Mouse (Mus musculus) small intestine, adult 2 months (tissue): ENCODE results near the gene Dnaaf1. TPM values are rescaled to one million over a fixed set of nuclear protein-coding genes. Genes with fewer than 3 reads are reported as not detected.

Experiments used
- H3K27ac ChIP-seq: fragments of 200-500 bp; 2 replicates; pipeline ENCODE4 v1.5.1; 2012; ENCODE audit warnings: low read depth, low read length, control low read depth, inconsistent platforms; ENCODE audit not compliant: insufficient read depth
- H3K27me3 ChIP-seq: fragments of 200-500 bp; 2 replicates; pipeline ENCODE4 v1.6.1; 2012; ENCODE audit warnings: mild to moderate bottlenecking, moderate library complexity, low read length, inconsistent platforms; ENCODE audit not compliant: control insufficient read depth, insufficient read depth
- H3K36me3 ChIP-seq: fragments of 200-500 bp; 2 replicates; pipeline ENCODE4 v1.6.1; 2012; ENCODE audit warnings: mild to moderate bottlenecking, low read length, control low read depth, inconsistent platforms; ENCODE audit not compliant: control insufficient read depth, insufficient read depth
- H3K4me1 ChIP-seq: fragments of 200-500 bp; 2 replicates; pipeline ENCODE4 v1.6.1; 2012; ENCODE audit warnings: low read length, inconsistent platforms, mixed read lengths; ENCODE audit not compliant: control insufficient read depth, insufficient read depth, insufficient read length
- H3K4me3 ChIP-seq: fragments of 200-500 bp; 2 replicates; pipeline ENCODE4 v1.5.1; 2012; ENCODE audit warnings: low read depth, mild to moderate bottlenecking, control low read depth, inconsistent platforms, low read length, moderate library complexity
- CTCF ChIP-seq: fragments of 200-500 bp; IDR thresholded peaks from 2 replicates; pipeline ENCODE4 v1.5.1; 2012; ENCODE audit warnings: low read depth, mild to moderate bottlenecking, control low read depth, inconsistent platforms, low read length, moderate library complexity, mixed read lengths; ENCODE audit not compliant: insufficient replicate concordance, insufficient read length; ENCODE audit errors: extremely low read depth
- POLR2A ChIP-seq: fragments of 200-500 bp; IDR thresholded peaks from 2 replicates; pipeline ENCODE4 v1.6.1; 2012; ENCODE audit warnings: low read depth, mild to moderate bottlenecking, control low read depth, inconsistent platforms, low read length, moderate library complexity
- WGBS: fragments of 180-500 bp; shearing (Covaris S2); methylation state at CpG from one replicate; pipeline ENCODE4 v1.1.7; 2018; 5-methylcytosine and 5-hydroxymethylcytosine counted together
- polyA plus RNA-seq: library from polyadenylated mRNA; depleted of rRNA; stranded (reverse); fragments of >200 nt; gene quantifications from 2 replicates; pipeline ENCODE4 v1.2.3, GENCODE M21; 2012

The Dnaaf1 gene
- polyA plus RNA-seq, 1 experiment = 9.4 TPM

- Histone ChIP-seq H3K27me3 (no peaks in the 10 kb centered on the region), H3K4me1 (peaks cover 10% of the 10 kb centered on the region), H3K27ac (peak within 1 kb of the TSS; percentile 28; the same call in 1 of the 2 replicates), H3K4me3 (no peak within 1 kb of the TSS), H3K36me3 (no peaks in the 10 kb centered on the region)
- no peak for TF ChIP-seq CTCF
- TF ChIP-seq POLR2A = no peak
- WGBS = 89% methylated on average over 26 of the region's 26 CpGs
Measured at GRCm38 (mm10) chr8:119612471-119612870, 37.4 kb downstream of the Dnaaf1 start, which contains the start of gene Adad2. Adad2 (plus strand) TSS chr8:119612747.

- no peak for TF ChIP-seq CTCF
- TF ChIP-seq POLR2A = no peak
- 92% methylated on average over 14 of the region's 14 CpGs for WGBS
Measured at GRCm38 (mm10) chr8:119615096-119615495, 40.1 kb downstream of the Dnaaf1 start.

GRCm38 (mm10) chr8:119616358-119616757 lies 41.3 kb downstream of the Dnaaf1 start:
- WGBS = 78% methylated on average over 7 of the region's 7 CpGs
- no peak for TF ChIP-seq POLR2A
- TF ChIP-seq CTCF = no peak
- Histone ChIP-seq H3K4me3 (no peak overlapping the region), H3K36me3 (no peaks in the 10 kb centered on the region), H3K4me1 (peaks cover 10% of the 10 kb centered on the region), H3K27me3 (no peaks in the 10 kb centered on the region), H3K27ac (no peak overlapping the region)

More at GRCm38 (mm10) chr8:119615096-119615495, 40.1 kb downstream of the Dnaaf1 start:
- no peak overlapping the region for H3K4me3 ChIP-seq
- H3K36me3 ChIP-seq = no peaks in the 10 kb centered on the region
- H3K27ac ChIP-seq = no peak overlapping the region
- peaks cover 10% of the 10 kb centered on the region for H3K4me1 ChIP-seq
- no peaks in the 10 kb centered on the region for H3K27me3 ChIP-seq

GRCm38 (mm10) chr8:119616811-119617210 lies 41.8 kb downstream of the Dnaaf1 start:
- Histone ChIP-seq H3K4me1 (peaks cover 10% of the 10 kb centered on the region), H3K36me3 (no peaks in the 10 kb centered on the region), H3K4me3 (no peak overlapping the region), H3K27me3 (no peaks in the 10 kb centered on the region), H3K27ac (no peak overlapping the region)
- 95% methylated on average over 4 of the region's 4 CpGs for WGBS
- TF ChIP-seq POLR2A = no peak

- H3K4me3 ChIP-seq = no peak overlapping the region
- H3K27ac ChIP-seq = no peak overlapping the region
- TF ChIP-seq CTCF (no peak), POLR2A (no peak)
- H3K36me3 ChIP-seq = no peaks in the 10 kb centered on the region
- H3K27me3 ChIP-seq = no peaks in the 10 kb centered on the region
- WGBS = 78% methylated on average over 5 of the region's 5 CpGs
- peaks cover 7% of the 10 kb centered on the region for H3K4me1 ChIP-seq
Measured at GRCm38 (mm10) chr8:119617586-119617985, 42.6 kb downstream of the Dnaaf1 start.

- no peak for TF ChIP-seq POLR2A
- TF ChIP-seq CTCF = no peak
- 67% methylated on average over 5 of the region's 5 CpGs for WGBS
- peaks cover 1% of the 10 kb centered on the region; the same call in 1 of the 2 replicates for H3K4me1 ChIP-seq
- no peaks in the 10 kb centered on the region for H3K36me3 ChIP-seq
- no peaks in the 10 kb centered on the region for H3K27me3 ChIP-seq
- no peak overlapping the region for H3K27ac ChIP-seq
- no peak overlapping the region for H3K4me3 ChIP-seq
Measured at GRCm38 (mm10) chr8:119618887-119619286, 43.9 kb downstream of the Dnaaf1 start.

- Histone ChIP-seq H3K4me3 (no peak overlapping the region), H3K27me3 (no peaks in the 10 kb centered on the region), H3K4me1 (no peaks in the 10 kb centered on the region), H3K36me3 (no peaks in the 10 kb centered on the region), H3K27ac (no peak overlapping the region)
- TF ChIP-seq POLR2A (no peak), CTCF (no peak)
- 85% methylated on average over 6 of the region's 6 CpGs for WGBS
Measured at GRCm38 (mm10) chr8:119620116-119620840, 45.2 kb downstream of the Dnaaf1 start.
